Mouse (Mus musculus) G1E (cell line): Measurements from ENCODE around the gene Aqp3. TPM values are rescaled to one million over a fixed set of nuclear protein-coding genes. Genes with fewer than 3 reads are reported as not detected.
A peak's percentile ranks its signal among the peaks of the same experiment; 100 is the strongest.

Experiments used
- ATAC-seq: 2 replicates; pipeline ENCODE4 v1.8.0; 2016; ENCODE audit warnings: mild to moderate bottlenecking; ENCODE audit not compliant: insufficient number of reproducible peaks, poor library complexity, low FRiP score, severe bottlenecking; ENCODE audit errors: extremely low read depth
- DNase-seq: peaks from one replicate; pipeline ENCODE4 v3.0.0; 2012; ENCODE audit warnings: low spot score
- H3K27me3 ChIP-seq: 2 replicates; pipeline ENCODE4 v1.6.1; 2012; ENCODE audit warnings: mild to moderate bottlenecking, low read length, inconsistent platforms; ENCODE audit not compliant: insufficient read depth
- H3K36me3 ChIP-seq: replicated peaks from 2 replicates; pipeline ENCODE3; 2012; ENCODE audit warnings: mild to moderate bottlenecking, inconsistent platforms
- H3K4me1 ChIP-seq: 2 replicates; pipeline ENCODE4 v1.6.1; 2012; ENCODE audit warnings: low read depth, low read length, inconsistent platforms, mixed read lengths; ENCODE audit not compliant: insufficient read depth
- H3K4me3 ChIP-seq: 2 replicates; pipeline ENCODE4 v1.5.1; 2012; ENCODE audit warnings: low read depth, mild to moderate bottlenecking, inconsistent platforms, low read length, moderate library complexity, mixed read lengths
- H3K9me3 ChIP-seq: replicated peaks from 2 replicates; pipeline ENCODE4 v1.6.1; 2012; ENCODE audit warnings: inconsistent platforms
- CTCF ChIP-seq: IDR thresholded peaks from 2 replicates; pipeline ENCODE4 v1.5.1; 2012; ENCODE audit warnings: low read depth, low read length, inconsistent platforms, mixed read lengths
- GATA1 ChIP-seq: IDR thresholded peaks from 2 replicates; pipeline ENCODE4 v1.6.1; 2012; ENCODE audit warnings: borderline replicate concordance, low read length, inconsistent platforms, mixed read lengths
- GATA2 ChIP-seq: IDR thresholded peaks from 2 replicates; pipeline ENCODE4 v1.6.1; 2012; ENCODE audit warnings: low read depth, low read length, inconsistent platforms, borderline replicate concordance
- POLR2AphosphoS5 ChIP-seq: IDR thresholded peaks from 2 replicates; pipeline ENCODE4 v1.6.1; 2012; ENCODE audit warnings: low read depth, low read length, inconsistent platforms; ENCODE audit not compliant: insufficient replicate concordance
- TAL1 ChIP-seq: conservative IDR thresholded peaks from 2 replicates; pipeline ENCODE4 v1.6.1; 2012; ENCODE audit warnings: low read depth, low read length, inconsistent platforms, mixed read lengths
- polyA plus RNA-seq: library from polyadenylated mRNA; stranded (reverse); fragments of >175 nt; gene quantifications from 2 replicates; pipeline ENCODE4 v1.2.3, GENCODE M21; 2012
- total RNA-seq, 2 experiments: library from RNA; stranded (forward) in 1 of 2; stranded (reverse) in 1 of 2; fragments of 200-1000 nt in 1 of 2; fragments of >200 nt in 1 of 2; fragmentation: Nextera tagmentation in 1 of 2; gene quantifications; 2 replicates each; pipeline ENCODE4 v1.2.3; 2014 to 2017

The Aqp3 gene
- total and polyA plus RNA-seq, 3 experiments = 0.98 to 1.9 TPM; not detected in 1

DNA sequence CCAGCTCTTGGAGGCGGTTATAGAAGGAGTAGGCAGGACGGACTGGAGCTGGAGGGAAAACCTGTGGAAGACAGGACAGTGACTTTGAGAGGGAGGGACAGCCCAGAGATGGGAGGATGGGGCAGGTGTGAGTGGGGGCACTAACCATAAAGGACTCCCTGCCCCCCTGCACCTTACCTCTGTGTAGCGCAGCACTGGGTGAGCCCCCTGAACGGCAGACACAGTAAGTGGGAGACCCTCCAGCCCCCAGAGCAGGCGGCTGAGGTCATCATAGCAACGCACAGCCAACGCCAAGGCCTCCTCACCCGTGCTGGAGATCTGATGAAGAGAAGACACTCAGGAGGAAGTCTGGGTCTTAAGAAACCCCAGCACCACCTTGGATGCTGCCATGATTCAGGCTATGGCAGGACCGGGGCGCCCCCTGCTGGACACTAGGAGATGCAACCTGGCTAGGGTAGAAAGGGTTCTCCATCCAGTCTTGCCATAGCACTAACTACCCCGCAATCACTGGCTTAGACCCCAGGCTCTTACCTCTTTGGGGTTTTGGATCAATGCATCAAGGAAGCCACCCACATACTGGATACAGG lies 20.8 kb upstream of the Aqp3 start:
- peak; percentile 52 for DNase-seq

DNA sequence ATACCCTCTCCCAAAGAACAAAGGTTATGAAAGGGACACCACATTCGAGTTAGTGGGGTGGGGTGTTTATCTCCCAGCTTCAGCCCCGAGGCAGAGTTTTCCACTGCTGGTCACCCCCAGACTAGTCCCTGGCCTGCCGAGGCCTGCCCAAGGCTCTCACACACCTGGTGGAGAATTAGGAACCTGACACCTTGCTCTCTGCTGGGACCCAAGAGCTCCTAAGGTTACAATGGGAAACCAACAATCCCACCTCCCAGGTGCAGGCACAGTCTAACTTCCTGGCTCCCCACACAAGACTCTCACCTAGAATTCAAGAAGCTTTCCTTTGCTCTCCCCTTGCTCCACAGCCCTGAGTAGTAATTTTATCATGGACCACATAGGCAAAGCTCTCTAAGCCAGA lies 18.8 kb upstream of the Aqp3 start:
- peaks cover 91% of the 10 kb centered on the region for H3K36me3 ChIP-seq
- no peak for DNase-seq
- no peaks in the 10 kb centered on the region for H3K27me3 ChIP-seq
- ATAC-seq = no peak
- no peak for TF ChIP-seq POLR2AphosphoS5
- no peak for TF ChIP-seq CTCF
- TF ChIP-seq GATA1 = no peak
- TF ChIP-seq TAL1 = no peak
- TF ChIP-seq GATA2 = no peak
- no peaks in the 10 kb centered on the region; the same call in 1 of the 2 replicates for H3K4me1 ChIP-seq
- no peaks in the 10 kb centered on the region for H3K9me3 ChIP-seq
- no peak overlapping the region for H3K4me3 ChIP-seq

More for the DNA sequence above, 20.8 kb upstream of the Aqp3 start:
- H3K4me1 ChIP-seq = peaks cover 9% of the 10 kb centered on the region
- TF ChIP-seq POLR2AphosphoS5 (no peak), TAL1 (no peak), GATA2 (no peak), CTCF (peak; percentile 82), GATA1 (no peak)
- peaks cover 97% of the 10 kb centered on the region for H3K36me3 ChIP-seq
- no peaks in the 10 kb centered on the region for H3K9me3 ChIP-seq
- peak; percentile 40; the same call in 1 of the 2 replicates for ATAC-seq
- no peak overlapping the region for H3K4me3 ChIP-seq
- no peaks in the 10 kb centered on the region for H3K27me3 ChIP-seq

DNA sequence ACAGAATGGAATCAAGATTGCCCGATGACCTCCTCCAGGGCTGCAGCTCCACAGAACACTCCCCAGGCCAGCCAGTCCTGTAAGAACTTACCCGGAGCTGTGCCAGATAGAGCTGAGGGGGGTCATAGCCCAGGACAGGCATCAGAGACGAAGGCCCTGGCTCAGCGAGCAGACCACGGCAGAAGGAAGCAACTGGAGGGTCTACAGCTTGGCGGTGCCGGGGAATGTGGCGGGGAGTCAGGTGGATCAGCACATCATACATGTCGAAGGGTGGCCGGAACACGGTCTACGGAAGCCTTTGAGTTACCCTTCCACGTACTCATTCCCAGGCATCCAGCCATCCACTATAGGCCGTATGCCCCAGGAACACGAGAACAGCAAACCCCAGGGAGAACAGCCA lies 17.8 kb upstream of the Aqp3 start:
- DNase-seq = no peak
- H3K9me3 ChIP-seq = no peaks in the 10 kb centered on the region
- TF ChIP-seq GATA1 (no peak), TAL1 (no peak), CTCF (no peak), GATA2 (no peak), POLR2AphosphoS5 (no peak)
- no peak overlapping the region for H3K4me3 ChIP-seq
- no peak for ATAC-seq
- no peaks in the 10 kb centered on the region; the same call in 1 of the 2 replicates for H3K4me1 ChIP-seq
- no peaks in the 10 kb centered on the region for H3K27me3 ChIP-seq
- peaks cover 83% of the 10 kb centered on the region for H3K36me3 ChIP-seq

DNA sequence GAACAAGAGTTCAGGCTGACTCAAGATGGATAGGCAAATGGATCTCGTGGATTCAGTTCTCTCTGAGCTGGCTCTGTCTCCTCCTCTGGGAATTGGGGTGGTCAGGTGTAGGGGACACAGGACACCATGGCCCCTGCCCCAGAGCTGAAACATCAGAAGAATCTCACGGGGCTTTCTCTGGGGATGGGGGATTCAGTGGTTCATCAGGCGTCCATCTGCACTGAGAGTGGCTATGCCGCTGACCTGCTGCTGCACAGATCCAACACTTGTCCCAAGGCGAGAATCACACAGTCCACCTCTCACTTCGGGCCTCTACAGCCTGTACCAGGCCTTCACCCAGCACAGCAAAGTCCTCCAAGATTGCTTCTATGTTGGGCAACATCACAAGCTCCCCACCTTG lies 17.1 kb upstream of the Aqp3 start:
- Histone ChIP-seq H3K4me3 (no peak overlapping the region), H3K9me3 (no peaks in the 10 kb centered on the region), H3K36me3 (peaks cover 76% of the 10 kb centered on the region), H3K4me1 (no peaks in the 10 kb centered on the region), H3K27me3 (no peaks in the 10 kb centered on the region)
- DNase-seq (no peak), ATAC-seq (no peak)
- TF ChIP-seq CTCF = no peak
- no peak for TF ChIP-seq TAL1
- TF ChIP-seq POLR2AphosphoS5 = no peak
- TF ChIP-seq GATA2 = no peak
- no peak for TF ChIP-seq GATA1

DNA sequence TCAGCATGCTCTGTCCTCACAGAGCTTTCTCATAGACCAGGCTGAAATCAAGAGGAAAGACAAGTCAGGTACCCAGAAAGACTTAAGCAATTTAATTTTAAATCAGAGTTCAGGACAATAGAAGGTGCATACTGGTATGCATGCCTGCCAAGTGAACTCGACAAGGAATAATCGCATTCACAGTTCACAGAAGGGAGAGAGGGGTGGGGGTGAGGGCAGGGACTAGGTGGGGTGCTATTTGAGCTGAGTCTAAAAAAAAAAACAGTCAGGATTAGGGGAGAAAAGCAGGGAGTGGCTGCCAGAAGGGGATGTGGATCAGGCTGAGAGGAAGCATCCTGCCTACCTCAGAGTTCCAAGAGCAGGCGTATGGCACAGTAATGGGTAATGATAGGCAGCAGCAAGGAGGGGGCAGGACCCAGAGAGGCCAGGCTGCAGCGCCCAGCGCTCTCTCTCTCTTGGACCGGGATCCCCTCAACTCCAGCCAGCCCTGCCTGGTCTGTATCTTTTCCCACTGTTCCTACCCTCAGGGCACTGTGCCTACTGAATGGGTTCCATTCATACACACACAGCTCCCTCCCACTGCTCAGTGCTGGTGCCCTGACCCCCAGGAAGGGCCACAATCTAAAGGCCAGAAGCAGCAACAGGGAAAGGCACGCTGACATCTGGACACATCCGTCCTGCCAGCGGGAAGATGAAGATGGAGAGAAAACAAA lies 16.5 kb upstream of the Aqp3 start:
- no peak for ATAC-seq
- no peak overlapping the region for H3K4me3 ChIP-seq
- H3K4me1 ChIP-seq = no peaks in the 10 kb centered on the region
- no peaks in the 10 kb centered on the region for H3K9me3 ChIP-seq
- no peak for DNase-seq
- H3K27me3 ChIP-seq = no peaks in the 10 kb centered on the region
- TF ChIP-seq TAL1 (no peak), POLR2AphosphoS5 (no peak), CTCF (no peak), GATA2 (no peak), GATA1 (no peak)
- H3K36me3 ChIP-seq = peaks cover 70% of the 10 kb centered on the region

DNA sequence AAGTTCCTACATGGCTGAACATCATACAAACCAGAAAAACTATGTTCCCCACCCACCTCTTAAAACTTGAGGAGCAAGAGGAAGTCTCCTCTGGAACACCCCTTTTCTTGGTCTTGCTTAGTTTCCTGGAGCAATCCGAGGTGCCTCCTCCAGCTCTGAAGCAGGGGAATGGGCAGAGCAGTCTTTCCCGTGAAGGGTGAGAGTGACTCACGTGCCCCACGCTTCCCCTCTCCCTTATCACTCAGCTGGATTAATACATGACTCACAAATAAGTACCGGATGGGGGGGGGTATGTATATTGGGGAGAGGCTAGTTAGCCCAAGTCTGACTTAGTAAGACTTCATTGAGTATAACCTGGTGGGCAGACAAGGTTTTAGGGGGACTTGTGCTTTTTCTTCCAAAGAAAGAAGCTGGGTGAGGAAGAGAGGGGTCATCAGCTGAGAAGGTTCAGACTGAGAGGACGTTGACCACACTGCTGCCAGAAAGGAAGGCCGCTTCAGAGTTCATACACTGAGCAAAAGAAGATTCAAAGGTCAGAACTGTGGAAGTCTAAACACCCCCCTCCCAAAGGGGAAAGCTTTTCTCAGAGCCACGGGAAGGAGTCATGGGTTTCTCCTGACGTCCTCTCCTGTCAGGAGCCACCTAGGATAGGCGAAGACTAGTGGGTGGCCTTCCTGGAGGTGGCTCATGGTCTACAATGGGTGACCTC lies 10.9 kb upstream of the Aqp3 start:
- ATAC-seq (no peak), DNase-seq (no peak)
- H3K4me3 ChIP-seq = no peak overlapping the region
- TF ChIP-seq GATA1 (no peak), GATA2 (no peak), TAL1 (no peak), CTCF (no peak), POLR2AphosphoS5 (no peak)
- H3K9me3 ChIP-seq = no peaks in the 10 kb centered on the region
- H3K4me1 ChIP-seq = peaks cover 8% of the 10 kb centered on the region
- H3K36me3 ChIP-seq = peaks cover 14% of the 10 kb centered on the region
- H3K27me3 ChIP-seq = peaks cover 7% of the 10 kb centered on the region; the same call in 1 of the 2 replicates
